Comparison of ENCODE assay signal across 27 mouse cellular contexts in the genomic region with DNA sequence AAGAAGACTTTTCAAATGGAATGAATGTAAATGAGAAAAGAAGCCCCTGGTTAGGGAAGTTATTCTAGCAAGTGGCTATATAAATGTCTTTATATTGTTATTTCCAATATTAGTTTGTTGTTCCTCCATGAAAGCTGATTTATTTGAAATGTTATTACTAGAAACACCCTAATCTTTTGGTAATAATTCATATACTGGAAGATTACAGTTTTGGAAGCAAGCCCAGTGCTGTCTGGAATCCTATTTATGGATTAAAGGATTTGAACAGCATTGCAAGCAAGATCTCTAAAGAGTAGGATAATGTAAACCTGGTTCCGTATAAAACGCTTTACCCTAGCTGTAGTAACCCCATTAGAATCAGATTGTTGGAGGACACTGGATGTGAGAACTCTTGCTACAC.
DNase-seq lines count a peak whose midpoint lies in the region; ATAC-seq and TF ChIP-seq lines count a peak whose summit lies in the region.
"Had no signal": no experiment of that assay in that cellular context is flagged by ENCODE, and none has a peak within 500 bp of the region (broad histone marks: within the 10 kb centered on the region; RNA-seq: fewer than 3 reads in every experiment).

No protein-coding gene starts in this region.

- 46% methylated on average over 2 of the region's 2 CpGs for WGBS in midbrain, embryonic 14.5 days
- whole genome bisulfite sequencing in midbrain, postnatal 0 days: 49% methylated on average over 2 of the region's 2 CpGs

- H3K36me3 ChIP-seq in midbrain, embryonic 14.5 days (ENCODE audit: control insufficient read depth, insufficient read depth, low read length): no peaks in the 10 kb centered on the region
- no peaks in the 10 kb centered on the region for H3K36me3 ChIP-seq in midbrain, postnatal 0 days (ENCODE audit: insufficient read depth, low read length)
- H3K36me3 ChIP-seq: embryonic facial prominence, embryonic 12.5 days; forebrain, embryonic 12.5 days; forebrain, embryonic 15.5 days; heart, embryonic 12.5 days; heart, embryonic 15.5 days; hindbrain, embryonic 10.5 days; hindbrain, embryonic 13.5 days had no signal

- no peak overlapping the region for H3K4me3 ChIP-seq in midbrain, embryonic 14.5 days (replicated peaks; ENCODE audit: low read depth, low read length)
- H3K4me3 ChIP-seq in midbrain, postnatal 0 days (ENCODE audit: low read depth, low read length): no peak overlapping the region
- H3K4me3 ChIP-seq: embryonic facial prominence, embryonic 12.5 days; erythroblast, embryonic 14.5 days; forebrain, embryonic 12.5 days; forebrain, embryonic 15.5 days; heart, embryonic 12.5 days; heart, embryonic 15.5 days; hindbrain, embryonic 10.5 days; hindbrain, embryonic 13.5 days had no signal

- peaks cover 5% of the 10 kb centered on the region; the same call in 1 of the 2 replicates for H3K4me1 ChIP-seq in midbrain, embryonic 14.5 days (ENCODE audit: control insufficient read depth, insufficient read depth, low read length)
- H3K4me1 ChIP-seq in midbrain, postnatal 0 days (ENCODE audit: insufficient read depth, low read length): no peaks in the 10 kb centered on the region
- H3K4me1 ChIP-seq: embryonic facial prominence, embryonic 12.5 days had no signal

- ATAC-seq in midbrain, embryonic 14.5 days (ENCODE audit: low FRiP score, low TSS enrichment): no peak
- ATAC-seq in midbrain, postnatal 0 days (ENCODE audit: low FRiP score): no peak
- ATAC-seq: activated CD4-positive, CD25-positive, alpha-beta regulatory T cell, adult 4 months; CD4-positive, CD25-positive, alpha-beta regulatory T cell, adult 4 months; forebrain, embryonic 15.5 days; hindbrain, embryonic 16.5 days had no signal

- H3K9ac ChIP-seq in midbrain, embryonic 14.5 days (replicated peaks; ENCODE audit: low read length): no peak overlapping the region
- no peak overlapping the region for H3K9ac ChIP-seq in midbrain, postnatal 0 days (replicated peaks; ENCODE audit: low read length, poor library complexity, severe bottlenecking)
- H3K9ac ChIP-seq: embryonic facial prominence, embryonic 12.5 days; forebrain, embryonic 12.5 days; forebrain, embryonic 15.5 days; heart, embryonic 12.5 days; heart, embryonic 15.5 days; hindbrain, embryonic 13.5 days had no signal

- no peak overlapping the region for H3K27ac ChIP-seq in midbrain, embryonic 14.5 days (replicated peaks; ENCODE audit: low read depth, low read length)
- H3K27ac ChIP-seq in midbrain, postnatal 0 days (ENCODE audit: low read depth, low read length): no peak overlapping the region
- H3K27ac ChIP-seq: embryonic facial prominence, embryonic 12.5 days; forebrain, embryonic 12.5 days; forebrain, embryonic 15.5 days; heart, embryonic 15.5 days; hindbrain, embryonic 10.5 days; hindbrain, embryonic 13.5 days had no signal

- TF ChIP-seq POLR2A in brain, embryonic 14.5 days (IDR thresholded peaks at IDR 0.05; ENCODE audit: borderline replicate concordance, extremely low read depth, insufficient read depth, insufficient read length, poor library complexity, severe bottlenecking): no peak

- no peak for TF ChIP-seq CTCF in midbrain, postnatal 0 days (IDR thresholded peaks at IDR 0.05)
- no peak for TF ChIP-seq CTCF in brain, embryonic 14.5 days (IDR thresholded peaks at IDR 0.05; ENCODE audit: borderline replicate concordance, extremely low read depth, insufficient read depth, insufficient read length)

- no peak overlapping the region for H3K4me2 ChIP-seq in midbrain, embryonic 14.5 days (ENCODE audit: low read length)
- no peak overlapping the region for H3K4me2 ChIP-seq in midbrain, postnatal 0 days (ENCODE audit: low read depth, low read length, poor library complexity, severe bottlenecking)
- H3K4me2 ChIP-seq: embryonic facial prominence, embryonic 12.5 days; forebrain, embryonic 12.5 days; forebrain, embryonic 15.5 days; heart, embryonic 12.5 days; heart, embryonic 15.5 days; hindbrain, embryonic 13.5 days had no signal

- no peaks in the 10 kb centered on the region for H3K27me3 ChIP-seq in midbrain, embryonic 14.5 days (ENCODE audit: control insufficient read depth, insufficient read depth, low read length)
- no peaks in the 10 kb centered on the region for H3K27me3 ChIP-seq in midbrain, postnatal 0 days (ENCODE audit: insufficient read depth, low read length)
- H3K27me3 ChIP-seq: embryonic facial prominence, embryonic 12.5 days; forebrain, embryonic 12.5 days; forebrain, embryonic 15.5 days; heart, embryonic 12.5 days; heart, embryonic 15.5 days; hindbrain, embryonic 13.5 days had no signal

- peak; percentile 10 for DNase-seq in kidney, postnatal 10 days
- DNase-seq in kidney, adult 8-10 months: no peak
- peak; percentile 42 for DNase-seq in midbrain, embryonic 14.5 days
- no peak for DNase-seq in midbrain, postnatal 0 days (ENCODE audit: low spot score)
- DNase-seq in brain, embryonic 14.5 days (ENCODE audit: low read depth): peak; percentile 36
- peak; percentile 35 for DNase-seq in retina, postnatal 7 days (ENCODE audit: low read depth, low spot score)
- no peak for DNase-seq in neural tube, embryonic 10.5 days (ENCODE audit: extremely low spot score, low spot score)
- DNase-seq: adrenal gland, adult 8-10 months; adrenal gland, postnatal 36 days; cerebellum, adult 11-12 months; cerebellum, adult 9-10 months; cerebellum, postnatal 14 days; gastrocnemius, postnatal 25 days; heart, adult 18-20 months; heart, postnatal 10 days; heart, postnatal 36 days had no signal

- H3K9me3 ChIP-seq in midbrain, embryonic 14.5 days (ENCODE audit: control insufficient read depth, low read length): no peaks in the 10 kb centered on the region
- no peaks in the 10 kb centered on the region for H3K9me3 ChIP-seq in midbrain, postnatal 0 days (ENCODE audit: low read length)
- H3K9me3 ChIP-seq: embryonic facial prominence, embryonic 12.5 days; forebrain, embryonic 12.5 days; forebrain, embryonic 15.5 days; heart, embryonic 12.5 days; heart, embryonic 15.5 days; hindbrain, embryonic 10.5 days; hindbrain, embryonic 13.5 days had no signal

Comparison
In these comparisons a context has a peak if more than half of its experiments do, and no peak if none do; other contexts are left out.
1. DNase-seq: peak in kidney, postnatal 10 days (single experiment), midbrain, embryonic 14.5 days (single experiment), brain, embryonic 14.5 days (single experiment) and retina, postnatal 7 days (single experiment); none in kidney, adult 8-10 months (0 of 2), midbrain, postnatal 0 days (single experiment) and neural tube, embryonic 10.5 days (single experiment).